Mouse (Mus musculus) stomach, postnatal 0 days (tissue): ENCODE data around the gene Nckap5. TPM values are rescaled to one million over a fixed set of nuclear protein-coding genes. Genes with fewer than 3 reads are reported as not detected.

Source experiments
- ATAC-seq: fragments of 200-750 bp; cut with Nextera tagmentation; 2 replicates; pipeline ENCODE4 v1.8.0; 2017; ENCODE audit not compliant: low FRiP score, low TSS enrichment
- DNase-seq: peaks from one replicate; pipeline ENCODE4 v3.0.0-alpha.2; 2016; ENCODE audit warnings: low spot score
- H3K27ac ChIP-seq: fragments of 300-500 bp; sonication (generic); replicated peaks from 2 replicates; pipeline ENCODE4 v1.5.1; 2014; ENCODE audit warnings: mild to moderate bottlenecking, control low read depth
- H3K27me3 ChIP-seq: fragments of 300-500 bp; sonication (generic); 2 replicates; pipeline ENCODE4 v1.6.1; 2014; ENCODE audit warnings: low read length; ENCODE audit not compliant: control insufficient read depth, insufficient read depth
- H3K36me3 ChIP-seq: fragments of 300-500 bp; sonication (generic); 2 replicates; pipeline ENCODE4 v1.6.1; 2014; ENCODE audit warnings: low read length, mixed read lengths; ENCODE audit not compliant: control insufficient read depth, insufficient read depth
- H3K4me1 ChIP-seq: fragments of 300-500 bp; sonication (generic); replicated peaks from 2 replicates; pipeline ENCODE4 v1.6.1; 2014; ENCODE audit warnings: antibody characterized with exemption; ENCODE audit not compliant: control insufficient read depth, insufficient read depth
- H3K4me2 ChIP-seq: fragments of 300-500 bp; sonication (generic); replicated peaks from 2 replicates; pipeline ENCODE4 v1.6.1; 2014; ENCODE audit warnings: low read depth, mild to moderate bottlenecking, control low read depth, moderate library complexity
- H3K4me3 ChIP-seq: fragments of 300-500 bp; sonication (generic); 2 replicates; pipeline ENCODE4 v1.5.1; 2014; ENCODE audit warnings: low read depth, low read length, control low read depth
- H3K9ac ChIP-seq: fragments of 300-500 bp; sonication (generic); 2 replicates; pipeline ENCODE4 v1.6.1; 2014; ENCODE audit warnings: mild to moderate bottlenecking, low read length, control low read depth, mixed read lengths
- H3K9me3 ChIP-seq: fragments of 300-500 bp; sonication (generic); 2 replicates; pipeline ENCODE4 v1.6.1; 2016; ENCODE audit warnings: low read length; ENCODE audit not compliant: control insufficient read depth
- CTCF ChIP-seq: IDR thresholded peaks from 2 replicates; pipeline ENCODE4 v1.5.1; 2016; ENCODE audit warnings: antibody characterized with exemption, low read depth, mild to moderate bottlenecking, moderate library complexity
- EP300 ChIP-seq: optimal IDR thresholded peaks from 2 replicates; pipeline ENCODE3; 2016; ENCODE audit warnings: antibody characterized with exemption
- WGBS: fragments of 180-500 bp; shearing (Covaris S2); extraction: QIAGEN DNeasy Blood & Tissue Kit; methylation state at CpG from one replicate; pipeline ENCODE4 v1.1.7; 2014; 5-methylcytosine and 5-hydroxymethylcytosine counted together
- polyA plus RNA-seq: library from polyadenylated mRNA; unstranded; fragments of >200 nt; fragmentation: Nextera tagmentation; extraction: Ambion mirVana; gene quantifications from 2 replicates; pipeline ENCODE4 v1.2.1, GENCODE M21; 2015

Gene Nckap5
- polyA plus RNA-seq, 1 experiment from 2014 or later = 1.9 TPM

- Histone ChIP-seq H3K4me2 (no peak overlapping the region), H3K27ac (no peak overlapping the region), H3K4me1 (no peaks in the 10 kb centered on the region), H3K36me3 (no peaks in the 10 kb centered on the region), H3K27me3 (no peaks in the 10 kb centered on the region), H3K4me3 (no peak overlapping the region), H3K9ac (no peak overlapping the region), H3K9me3 (no peaks in the 10 kb centered on the region)
- WGBS = 42% methylated on average over 5 of the region's 5 CpGs
- no peak for ATAC-seq
- no peak for DNase-seq
- TF ChIP-seq CTCF (no peak), EP300 (no peak)
Measured at GRCm38 (mm10) chr1:126719733-126720348, 110.8 kb downstream of the Nckap5 start.

DNA sequence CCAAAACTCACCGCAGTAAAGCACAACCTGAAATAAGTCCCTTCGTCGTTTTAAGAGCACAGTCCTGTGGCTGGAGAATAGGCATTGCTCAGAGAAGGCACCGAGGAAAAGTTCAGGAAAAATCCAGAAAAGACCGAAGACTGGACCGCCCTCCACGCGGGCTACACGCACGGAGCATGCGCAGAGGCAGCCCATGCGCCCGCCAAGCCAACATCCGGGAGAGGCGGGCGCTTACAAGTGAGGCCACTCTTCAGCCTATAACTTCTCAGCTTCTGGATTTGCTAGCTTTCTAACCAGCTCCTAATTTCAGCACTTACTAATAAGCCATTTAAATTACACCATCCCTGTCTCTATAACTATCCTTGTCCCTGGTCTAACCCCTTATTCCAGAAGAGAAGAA is 124.0 kb downstream of the Nckap5 start:
- Histone ChIP-seq H3K36me3 (no peaks in the 10 kb centered on the region), H3K4me1 (no peaks in the 10 kb centered on the region), H3K4me3 (no peak overlapping the region), H3K9ac (no peak overlapping the region), H3K27me3 (no peaks in the 10 kb centered on the region), H3K9me3 (no peaks in the 10 kb centered on the region), H3K27ac (no peak overlapping the region), H3K4me2 (no peak overlapping the region)
- no peak for TF ChIP-seq EP300
- TF ChIP-seq CTCF = no peak
- WGBS = 95% methylated on average over 16 of the region's 16 CpGs
- DNase-seq (no peak), ATAC-seq (no peak)

DNA sequence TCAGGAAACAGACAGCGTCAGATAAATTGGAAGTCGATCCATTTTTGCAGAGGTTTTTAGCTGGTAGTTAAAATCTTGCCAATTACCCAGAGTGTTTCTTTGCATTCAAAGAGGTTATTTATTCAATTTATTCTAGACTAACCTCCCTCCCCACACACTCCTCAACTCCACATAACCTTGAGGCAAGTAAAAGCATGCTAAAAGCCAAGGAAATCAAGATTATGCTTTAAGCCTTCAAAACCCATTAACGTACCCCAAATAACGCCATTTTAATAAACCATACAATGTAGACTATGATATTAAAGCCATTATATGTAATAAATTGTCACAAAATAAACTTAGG is 129.7 kb downstream of the Nckap5 start:
- ATAC-seq = no peak
- TF ChIP-seq CTCF = no peak
- TF ChIP-seq EP300 = no peak
- H3K36me3 ChIP-seq = no peaks in the 10 kb centered on the region
- no peak for DNase-seq
- H3K9ac ChIP-seq = no peak overlapping the region
- H3K4me3 ChIP-seq = no peak overlapping the region
- no peaks in the 10 kb centered on the region for H3K27me3 ChIP-seq
- no peak overlapping the region for H3K27ac ChIP-seq
- H3K4me2 ChIP-seq = no peak overlapping the region
- 69% methylated on average over 4 of the region's 4 CpGs for WGBS
- H3K9me3 ChIP-seq = no peaks in the 10 kb centered on the region
- H3K4me1 ChIP-seq = no peaks in the 10 kb centered on the region

DNA sequence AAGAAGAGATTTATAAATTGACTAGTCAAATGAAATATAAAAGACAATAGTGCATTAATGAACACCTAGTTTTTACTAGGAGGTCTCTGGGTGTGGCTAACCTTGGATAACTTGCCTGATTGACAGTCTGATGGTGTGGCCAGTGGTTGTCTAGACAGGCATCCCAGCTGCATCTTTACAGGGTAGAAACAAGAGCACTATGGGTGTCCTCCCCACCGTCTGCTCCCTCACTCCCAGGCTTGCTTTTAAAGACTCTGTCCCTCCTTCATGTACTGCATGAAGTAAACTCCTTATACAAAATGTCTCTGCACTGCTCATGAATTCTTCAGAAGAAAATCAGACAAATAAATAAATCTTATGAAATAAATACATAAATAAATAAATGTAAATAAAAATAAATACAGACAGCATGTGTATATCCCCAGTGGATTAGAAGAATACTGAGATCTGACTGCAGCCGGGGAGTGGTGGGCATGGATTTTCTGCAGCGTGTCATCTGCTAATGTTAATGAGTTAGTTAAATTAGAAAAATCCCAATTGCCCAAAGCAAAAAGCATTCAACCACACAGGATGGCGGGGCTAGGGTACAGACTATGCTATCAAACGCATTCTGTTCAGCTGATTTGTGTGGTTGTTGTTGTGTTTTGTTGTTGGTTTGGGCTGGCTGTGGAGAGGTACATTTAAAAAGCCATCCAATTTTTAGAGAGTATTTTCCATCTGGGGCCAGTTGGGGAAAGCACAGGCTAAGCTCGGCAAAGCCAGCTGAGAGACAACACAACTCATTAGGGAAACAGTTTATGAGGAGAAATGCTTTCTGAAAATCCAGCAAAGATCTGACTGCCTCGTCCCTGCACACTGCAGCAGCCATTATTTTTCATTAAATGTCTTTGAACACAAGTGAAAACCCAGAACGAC is 130.3 kb downstream of the Nckap5 start:
- ATAC-seq = no peak
- 63% methylated on average over 8 of the region's 8 CpGs for WGBS
- Histone ChIP-seq H3K4me2 (no peak overlapping the region), H3K4me1 (no peaks in the 10 kb centered on the region), H3K9ac (no peak overlapping the region), H3K9me3 (no peaks in the 10 kb centered on the region), H3K36me3 (no peaks in the 10 kb centered on the region), H3K27ac (no peak overlapping the region), H3K4me3 (no peak overlapping the region), H3K27me3 (no peaks in the 10 kb centered on the region)
- DNase-seq = no peak
- TF ChIP-seq CTCF (no peak), EP300 (no peak)

GRCm38 (mm10) chr1:126693585-126693984 is 137.0 kb downstream of the Nckap5 start:
- ATAC-seq (no peak), DNase-seq (no peak)
- no peaks in the 10 kb centered on the region for H3K4me1 ChIP-seq
- H3K9me3 ChIP-seq = no peaks in the 10 kb centered on the region
- TF ChIP-seq EP300 (no peak), CTCF (no peak)
- H3K4me2 ChIP-seq = no peak overlapping the region
- no peak overlapping the region for H3K9ac ChIP-seq
- 76% methylated on average over 7 of the region's 7 CpGs for WGBS
- H3K4me3 ChIP-seq = no peak overlapping the region
- H3K27ac ChIP-seq = no peak overlapping the region
- H3K27me3 ChIP-seq = no peaks in the 10 kb centered on the region
- H3K36me3 ChIP-seq = no peaks in the 10 kb centered on the region

- no peaks in the 10 kb centered on the region for H3K36me3 ChIP-seq
- ATAC-seq (no peak), DNase-seq (no peak)
- TF ChIP-seq EP300 (no peak), CTCF (no peak)
- no peak overlapping the region for H3K4me2 ChIP-seq
- WGBS = 66% methylated on average over 5 of the region's 5 CpGs
- H3K9ac ChIP-seq = no peak overlapping the region
- H3K27ac ChIP-seq = no peak overlapping the region
- H3K27me3 ChIP-seq = no peaks in the 10 kb centered on the region
- no peak overlapping the region for H3K4me3 ChIP-seq
- H3K4me1 ChIP-seq = peaks cover 4% of the 10 kb centered on the region; the same call in 1 of the 2 replicates
- no peaks in the 10 kb centered on the region for H3K9me3 ChIP-seq
Measured at GRCm38 (mm10) chr1:126688593-126688992, 142.0 kb downstream of the Nckap5 start.
